14 mouse cellular contexts compared by ENCODE assay signal in genomic region chr19:60682283-60682682, GRCm38 (mm10).
A peak's percentile ranks its signal among the peaks of the same experiment; 100 is the strongest.
DNase-seq lines count a peak whose midpoint lies in the region; ATAC-seq lines count a peak whose summit lies in the region.
"Had no signal": no experiment of that assay in that cellular context is flagged by ENCODE, and none has a peak within 500 bp of the region (broad histone marks: within the 10 kb centered on the region; RNA-seq: fewer than 3 reads in every experiment).

No protein-coding gene starts in this region.

- H3K27me3 ChIP-seq in hindbrain, embryonic 13.5 days: no peaks in the 10 kb centered on the region
- H3K27me3 ChIP-seq in hindbrain, embryonic 12.5 days: no peaks in the 10 kb centered on the region
- H3K27me3 ChIP-seq in liver, embryonic 11.5 days (replicated peaks; ENCODE audit: control insufficient read depth, insufficient read depth, low read length): no peaks in the 10 kb centered on the region
- H3K27me3 ChIP-seq: liver, embryonic 12.5 days had no signal

- no peak overlapping the region for H3K4me2 ChIP-seq in hindbrain, embryonic 13.5 days
- H3K4me2 ChIP-seq in hindbrain, embryonic 12.5 days (replicated peaks): no peak overlapping the region
- H3K4me2 ChIP-seq in liver, embryonic 11.5 days: no peak overlapping the region
- H3K4me2 ChIP-seq: liver, embryonic 12.5 days had no signal

- 66% methylated on average over 3 of the region's 3 CpGs for WGBS in hindbrain, embryonic 13.5 days
- 58% methylated on average over 3 of the region's 3 CpGs for WGBS in hindbrain, embryonic 12.5 days
- WGBS in liver, embryonic 11.5 days: 71% methylated on average over 3 of the region's 3 CpGs

- no peaks in the 10 kb centered on the region for H3K36me3 ChIP-seq in hindbrain, embryonic 13.5 days
- no peaks in the 10 kb centered on the region for H3K36me3 ChIP-seq in hindbrain, embryonic 12.5 days
- no peaks in the 10 kb centered on the region for H3K36me3 ChIP-seq in liver, embryonic 11.5 days (ENCODE audit: control insufficient read depth, insufficient read depth, low read length)
- H3K36me3 ChIP-seq: liver, embryonic 12.5 days had no signal

- H3K4me3 ChIP-seq in hindbrain, embryonic 13.5 days: no peak overlapping the region
- no peak overlapping the region for H3K4me3 ChIP-seq in hindbrain, embryonic 12.5 days
- no peak overlapping the region for H3K4me3 ChIP-seq in liver, embryonic 11.5 days (ENCODE audit: low read depth, low read length)
- H3K4me3 ChIP-seq: erythroblast, embryonic 14.5 days; liver, embryonic 12.5 days had no signal

- H3K9me3 ChIP-seq in hindbrain, embryonic 13.5 days: no peaks in the 10 kb centered on the region
- H3K9me3 ChIP-seq in hindbrain, embryonic 12.5 days (replicated peaks): no peaks in the 10 kb centered on the region
- no peaks in the 10 kb centered on the region for H3K9me3 ChIP-seq in liver, embryonic 11.5 days (ENCODE audit: control insufficient read depth, low read length)
- H3K9me3 ChIP-seq: liver, embryonic 12.5 days had no signal

- peak; percentile 7 to 15 for DNase-seq in frontal cortex, postnatal 14 days (ENCODE audit: low spot score in 2 of 2)
- DNase-seq in left cerebral cortex, adult 18-20 months (ENCODE audit: low spot score in 2 of 2): peak; percentile 28 to 52
- DNase-seq in right cerebral cortex, postnatal 14 days: peak; percentile 16
- no peak for DNase-seq in lung, postnatal 36 days
- no peak for DNase-seq in liver, embryonic 11.5 days (ENCODE audit: low spot score)
- DNase-seq: adrenal gland, adult 8-10 months; kidney, adult 8-10 months had no signal

- ATAC-seq in hindbrain, embryonic 13.5 days (ENCODE audit: low FRiP score): peak; percentile 24; the same call in 1 of the 2 replicates
- no peak for ATAC-seq in hindbrain, embryonic 12.5 days (ENCODE audit: low FRiP score)
- ATAC-seq in inflammation-experienced regulatory T-cells, adult 6 months: no peak
- ATAC-seq in liver, embryonic 11.5 days (replicated peaks; ENCODE audit: low FRiP score): no peak
- ATAC-seq: liver, embryonic 12.5 days; Patski had no signal

- H3K9ac ChIP-seq in hindbrain, embryonic 13.5 days: no peak overlapping the region
- H3K9ac ChIP-seq in hindbrain, embryonic 12.5 days: no peak overlapping the region
- H3K9ac ChIP-seq in liver, embryonic 11.5 days (ENCODE audit: low read depth, low read length): no peak overlapping the region
- H3K9ac ChIP-seq: liver, embryonic 12.5 days had no signal

- no peak overlapping the region for H3K27ac ChIP-seq in hindbrain, embryonic 13.5 days
- H3K27ac ChIP-seq in hindbrain, embryonic 12.5 days: no peak overlapping the region
- H3K27ac ChIP-seq in liver, embryonic 11.5 days (ENCODE audit: low read depth, low read length): no peak overlapping the region
- H3K27ac ChIP-seq: liver, embryonic 12.5 days; macrophage had no signal

- 0 out of 2 replicates have a peak, but pooled peaks cover 4% of the 10 kb centered on the region for H3K4me1 ChIP-seq in hindbrain, embryonic 13.5 days (replicated peaks)
- no peaks in the 10 kb centered on the region; the same call in 1 of the 2 replicates for H3K4me1 ChIP-seq in hindbrain, embryonic 12.5 days
- H3K4me1 ChIP-seq in liver, embryonic 11.5 days (replicated peaks; ENCODE audit: control insufficient read depth, insufficient read depth, low read length): no peaks in the 10 kb centered on the region
- H3K4me1 ChIP-seq: liver, embryonic 12.5 days had no signal

Comparison
In these comparisons a context has a peak if more than half of its experiments do, and no peak if none do; other contexts are left out.
1. DNase-seq: peak in frontal cortex, postnatal 14 days (2 of 2), left cerebral cortex, adult 18-20 months (2 of 2) and right cerebral cortex, postnatal 14 days (single experiment); none in lung, postnatal 36 days (single experiment) and liver, embryonic 11.5 days (single experiment).